Mouse (Mus musculus) c-Kit-positive CD71-negative TER-119-negative erythroid progenitor cells, embryonic 14.5 days (primary cell): ENCODE data around the gene Stx1a.

Experiments
- DNase-seq: peaks from one replicate; pipeline ENCODE4 v3.0.0-alpha.2; 2013; ENCODE audit warnings: low read depth

Gene Stx1a

DNA sequence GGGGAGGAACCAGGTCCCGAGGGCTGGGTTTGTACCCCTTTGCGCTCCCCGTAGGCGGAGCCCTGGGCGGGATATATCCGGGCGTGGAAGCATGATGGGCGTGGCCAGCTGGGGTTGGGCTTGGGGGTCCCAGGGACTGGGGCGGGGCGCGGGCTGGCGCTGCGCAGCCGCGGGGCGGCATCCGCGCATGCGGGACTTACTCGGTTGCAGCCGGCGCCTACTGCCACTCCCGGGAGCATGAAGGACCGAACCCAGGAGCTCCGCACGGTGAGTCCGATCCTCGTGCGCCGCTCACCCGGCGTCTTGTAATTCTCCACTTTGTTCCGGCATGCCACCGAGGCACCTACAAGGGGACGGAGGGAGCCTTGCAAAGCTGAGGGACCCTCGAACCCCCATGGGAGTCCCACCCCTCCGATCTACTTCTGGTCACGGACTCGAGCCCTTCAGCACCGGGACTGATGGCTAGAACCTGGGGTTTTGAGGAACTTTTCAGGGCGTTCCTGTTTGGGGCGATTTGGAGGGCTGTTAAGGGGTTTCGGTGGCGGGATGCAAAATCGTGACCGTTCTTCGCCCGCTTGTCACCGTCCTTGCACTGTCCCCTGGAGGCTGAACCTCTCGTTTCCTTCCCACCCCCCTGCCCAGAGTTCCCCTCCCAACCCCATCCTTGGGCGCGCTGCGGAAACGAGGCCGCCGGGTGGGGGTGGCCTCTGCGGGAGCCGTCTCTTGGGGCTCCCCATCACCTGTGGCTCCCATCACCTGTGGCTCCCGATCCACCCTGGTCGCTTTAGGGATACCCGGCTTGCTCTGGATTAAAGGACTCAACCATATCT, at the start of gene Stx1a:
Gene Stx1a (plus strand): TSS at position 139 of the 830 bp plus-strand sequence.
- peak; percentile 87 for DNase-seq

GRCm38 (mm10) chr5:134973526-134973925, 49.8 kb upstream of the Stx1a start:
- no peak for DNase-seq

GRCm38 (mm10) chr5:134974294-134974693, 49.0 kb upstream of the Stx1a start:
- DNase-seq = no peak

- DNase-seq = no peak
Observed at GRCm38 (mm10) chr5:134974921-134975320, 48.4 kb upstream of the Stx1a start.

GRCm38 (mm10) chr5:134976164-134976563, 47.1 kb upstream of the Stx1a start:
- no peak for DNase-seq

DNA sequence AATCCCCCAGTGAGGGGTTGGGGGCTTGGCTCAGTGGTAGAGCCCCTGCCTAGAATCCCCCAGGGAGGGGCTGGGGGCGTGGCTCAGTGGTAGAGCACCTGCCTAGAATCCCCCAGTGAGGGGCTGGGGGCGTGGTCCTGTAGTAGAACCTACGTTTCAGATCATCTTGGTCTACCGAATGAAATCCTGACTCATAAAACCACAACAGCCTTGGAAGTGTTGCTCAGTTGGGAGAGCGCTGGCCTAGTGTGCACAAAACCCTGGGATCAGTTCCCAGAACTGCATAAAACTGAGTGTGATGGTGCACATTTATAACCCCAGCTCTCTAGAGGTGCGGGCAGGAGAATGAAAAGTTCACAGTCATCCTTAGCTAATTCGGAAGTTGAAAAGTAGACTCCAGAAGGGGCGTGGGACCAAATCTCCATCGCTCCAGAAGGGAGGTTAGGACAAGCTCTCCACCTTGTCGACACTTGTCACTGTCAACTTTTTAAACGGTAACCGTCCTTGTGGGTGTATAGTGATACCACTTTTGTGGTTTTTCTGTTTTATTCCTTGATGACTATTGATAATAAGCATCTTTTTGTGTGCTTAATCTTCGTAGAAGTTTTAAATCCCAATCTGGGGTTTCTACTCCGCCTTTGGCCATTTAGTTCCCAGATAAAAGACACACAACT, 46.6 kb upstream of the Stx1a start:
- no peak for DNase-seq

DNA sequence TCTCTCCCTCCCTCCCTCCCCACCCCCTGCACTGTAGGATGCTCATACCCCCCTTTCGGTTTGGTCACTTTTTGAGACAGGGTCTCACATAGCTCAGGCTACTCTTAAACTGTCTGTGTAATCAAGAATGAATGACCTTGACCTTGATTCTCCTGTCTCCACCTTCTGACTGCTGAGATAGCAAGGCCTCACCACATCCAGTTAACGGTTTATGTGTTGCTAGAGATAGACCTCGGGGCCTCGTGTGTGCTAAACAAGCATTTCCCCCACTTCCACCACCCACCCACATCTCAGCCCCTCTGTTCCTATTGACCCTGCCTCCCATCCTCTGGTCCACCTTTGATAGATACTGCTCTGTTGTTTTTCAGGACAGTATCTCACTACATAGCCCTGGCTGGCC, 45.4 kb upstream of the Stx1a start:
- DNase-seq = no peak

GRCm38 (mm10) chr5:134981149-134981548, 42.1 kb upstream of the Stx1a start:
- DNase-seq = no peak

GRCm38 (mm10) chr5:134983111-134983510, 40.2 kb upstream of the Stx1a start:
- DNase-seq = no peak

- DNase-seq = no peak
Observed at GRCm38 (mm10) chr5:134983771-134984170, 39.5 kb upstream of the Stx1a start.

DNA sequence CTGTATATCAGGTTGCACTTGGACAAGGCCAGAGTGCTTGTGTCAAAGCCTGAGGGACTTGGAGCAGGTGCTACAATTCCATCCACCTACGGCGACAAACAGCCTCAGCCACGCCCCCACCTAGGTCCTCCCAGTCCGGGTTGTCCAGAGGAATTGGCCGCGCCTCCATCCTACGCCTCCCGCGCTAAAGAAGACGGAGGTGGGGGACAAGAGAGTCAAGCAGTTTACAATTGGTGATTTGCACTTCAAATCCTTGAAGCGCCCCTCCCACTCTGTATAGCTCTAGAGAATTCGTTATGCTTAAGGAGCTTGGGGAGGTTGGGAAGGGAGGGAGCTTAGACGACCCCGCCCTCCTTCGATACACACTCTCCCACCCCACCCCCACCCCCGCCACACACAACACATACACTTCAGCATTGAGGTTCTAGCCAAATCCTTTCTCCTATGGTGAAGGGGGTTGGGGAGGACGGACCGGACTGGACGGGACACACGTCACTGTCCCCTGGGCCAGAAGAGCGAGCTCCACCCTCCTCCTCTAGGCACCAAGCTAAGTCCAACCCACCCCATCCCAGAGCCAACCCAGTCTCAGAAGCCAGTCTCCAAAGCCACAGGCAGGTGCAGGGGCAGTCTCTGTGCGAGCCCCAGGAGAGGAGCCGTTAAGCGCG, 37.5 kb upstream of the Stx1a start, which contains the start of gene Cldn3:
Gene Cldn3 (plus strand): TSS at position 582 of the 665 bp plus-strand sequence.
- DNase-seq = no peak

DNA sequence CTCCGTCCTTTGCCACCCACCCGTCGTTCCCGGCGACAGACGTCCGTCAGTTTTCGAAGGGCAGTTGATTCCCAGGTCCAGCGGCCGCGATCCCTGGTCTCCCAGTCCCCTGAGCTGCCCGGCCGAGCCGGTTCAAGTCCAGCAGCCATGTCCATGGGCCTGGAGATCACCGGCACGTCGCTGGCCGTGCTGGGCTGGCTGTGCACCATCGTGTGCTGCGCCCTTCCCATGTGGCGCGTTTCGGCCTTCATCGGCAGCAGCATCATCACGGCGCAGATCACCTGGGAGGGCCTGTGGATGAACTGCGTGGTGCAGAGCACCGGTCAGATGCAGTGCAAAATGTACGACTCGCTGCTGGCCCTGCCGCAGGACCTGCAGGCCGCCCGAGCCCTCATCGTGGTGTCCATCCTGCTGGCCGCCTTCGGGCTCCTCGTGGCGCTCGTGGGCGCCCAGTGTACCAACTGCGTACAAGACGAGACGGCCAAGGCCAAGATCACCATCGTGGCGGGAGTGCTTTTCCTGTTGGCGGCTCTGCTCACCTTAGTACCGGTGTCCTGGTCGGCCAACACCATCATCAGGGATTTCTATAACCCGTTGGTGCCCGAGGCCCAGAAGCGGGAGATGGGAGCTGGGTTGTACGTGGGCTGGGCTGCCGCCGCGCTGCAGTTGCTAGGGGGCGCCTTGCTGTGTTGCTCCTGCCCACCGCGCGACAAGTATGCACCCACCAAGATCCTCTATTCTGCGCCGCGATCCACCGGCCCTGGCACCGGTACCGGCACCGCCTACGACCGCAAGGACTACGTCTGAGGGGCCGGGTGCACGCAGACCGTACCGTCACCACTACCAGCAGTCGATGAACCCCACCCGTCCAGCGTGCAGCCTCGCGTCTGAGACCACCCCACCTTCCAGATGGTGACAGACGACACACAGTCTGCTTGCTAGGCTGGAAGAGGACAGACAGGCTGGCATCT, 36.7 kb upstream of the Stx1a start:
- no peak for DNase-seq

DNA sequence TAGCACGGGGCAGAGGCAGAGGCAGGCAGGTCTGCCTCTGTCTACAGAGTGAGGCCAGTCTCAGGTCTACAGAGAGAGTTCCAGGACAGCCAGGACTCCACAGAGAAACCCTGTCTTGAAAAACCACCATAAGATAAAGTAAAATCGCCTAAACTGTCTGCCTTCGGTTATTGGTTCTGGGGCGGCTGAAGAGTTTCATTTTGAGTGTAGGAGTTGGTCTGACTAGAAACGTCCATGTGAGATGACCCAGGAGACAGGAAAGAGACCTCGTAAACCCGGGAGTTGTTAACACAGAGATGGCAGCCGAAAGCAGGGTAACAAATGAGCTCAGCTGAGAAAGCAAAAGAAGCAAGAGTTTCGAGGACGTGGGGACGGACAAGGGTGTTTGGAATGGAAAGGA, 34.1 kb upstream of the Stx1a start:
- no peak for DNase-seq

DNA sequence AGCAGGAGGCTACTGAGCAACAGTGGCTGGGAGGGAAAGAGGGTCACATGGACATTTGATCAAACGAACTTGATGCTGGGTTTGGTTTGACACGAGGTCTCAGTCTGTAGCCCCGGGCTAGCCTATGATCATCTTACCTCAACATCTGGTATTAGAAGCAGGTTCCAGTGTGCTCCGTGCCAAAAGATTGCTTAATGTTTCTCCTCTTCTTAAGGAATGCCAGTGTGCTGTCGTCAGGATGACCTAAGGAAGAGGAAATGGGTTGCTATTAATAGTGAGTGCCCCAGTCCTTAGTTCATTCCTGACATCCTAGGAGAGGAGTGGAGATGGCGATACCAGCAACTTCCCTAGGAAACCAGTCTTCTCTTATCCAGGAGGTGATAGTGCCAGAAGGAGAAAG, 33.5 kb upstream of the Stx1a start:
- DNase-seq = no peak

DNA sequence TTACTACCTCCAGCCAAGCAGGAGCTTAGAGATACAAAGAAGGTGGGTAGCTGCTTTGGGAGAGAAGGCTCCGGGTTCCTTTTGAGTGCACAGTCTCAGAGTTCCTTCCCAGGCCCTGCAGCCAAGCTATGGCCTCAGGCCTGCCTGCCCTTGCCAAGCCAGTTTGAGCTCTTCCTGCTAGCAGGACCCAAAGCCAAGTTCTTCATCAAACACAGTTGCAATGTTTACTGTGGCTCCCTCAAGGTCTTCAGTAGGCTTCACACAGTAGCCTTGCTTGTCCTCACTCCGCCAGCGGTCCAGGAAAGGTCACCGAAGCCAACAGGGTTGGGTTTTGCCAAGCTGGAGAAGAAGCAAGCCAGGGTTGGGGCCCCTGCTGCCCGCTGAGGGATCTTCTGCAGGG, 30.7 kb upstream of the Stx1a start:
- DNase-seq = no peak

GRCm38 (mm10) chr5:134998359-134998758, 24.9 kb upstream of the Stx1a start:
- no peak for DNase-seq

GRCm38 (mm10) chr5:134999797-135000196, 23.5 kb upstream of the Stx1a start:
- no peak for DNase-seq

GRCm38 (mm10) chr5:135000751-135001150, 22.5 kb upstream of the Stx1a start:
- DNase-seq = no peak

- DNase-seq = no peak
Observed at GRCm38 (mm10) chr5:135001309-135001708, 22.0 kb upstream of the Stx1a start.

DNA sequence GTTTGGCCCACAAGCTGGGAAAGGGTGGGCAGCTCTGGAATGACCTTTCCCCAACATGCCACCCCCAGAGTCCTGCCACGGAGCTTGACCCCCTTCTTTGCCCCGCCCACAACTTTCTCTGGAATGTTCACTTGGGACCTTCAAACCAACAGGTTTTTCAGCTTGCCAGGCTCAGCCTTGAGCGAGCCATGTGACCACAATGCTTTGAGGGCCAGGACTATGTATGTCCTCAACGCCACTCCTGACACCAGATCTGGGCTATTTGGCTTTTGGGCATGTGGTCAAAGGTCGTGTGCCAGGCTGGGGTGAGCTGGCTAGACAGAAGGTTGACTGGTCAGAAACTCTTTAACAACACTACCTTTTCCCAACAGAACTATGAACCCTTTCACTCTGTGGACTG, 21.1 kb upstream of the Stx1a start:
- DNase-seq = no peak

DNA sequence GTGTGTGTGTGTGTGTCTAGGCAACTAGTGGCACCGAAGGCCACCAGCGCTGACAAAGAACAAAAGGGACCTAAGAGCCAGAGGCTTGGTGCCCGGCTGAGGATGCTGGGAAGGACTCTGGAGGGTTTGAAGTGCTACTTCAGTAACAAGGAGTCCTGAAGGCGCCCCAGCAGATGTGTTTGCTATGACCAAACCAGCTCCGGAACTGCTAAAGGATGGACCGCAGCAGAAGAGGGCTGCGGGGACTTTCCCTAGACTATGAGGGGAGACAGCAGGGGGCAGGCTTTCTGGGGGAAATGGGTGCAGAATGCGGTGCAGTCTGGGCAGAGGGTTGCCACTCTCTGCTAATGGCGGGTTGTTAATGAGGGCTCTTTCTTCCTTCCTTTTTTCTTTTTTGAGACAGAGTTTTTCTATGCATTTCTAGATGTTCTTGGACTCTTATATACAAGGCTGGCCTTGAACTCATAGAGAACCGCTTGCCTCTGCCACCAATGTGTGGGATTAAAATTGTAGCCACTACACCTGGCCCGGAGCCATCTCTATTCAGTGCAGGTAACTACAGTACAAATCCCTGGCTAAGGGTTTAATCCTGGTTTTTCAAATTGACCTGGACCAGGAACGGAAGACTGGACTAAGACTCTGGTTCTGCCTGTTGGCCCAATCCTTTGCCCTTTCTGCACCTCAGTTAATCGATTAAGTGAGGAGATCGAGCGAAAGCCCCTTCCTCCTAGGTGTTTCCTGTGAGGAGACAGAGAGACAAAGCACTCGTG, 15.3 kb upstream of the Stx1a start:
- DNase-seq = no peak
